Mouse (Mus musculus) intestine, embryonic 15.5 days (tissue): ENCODE data around the gene Nectin1. TPM values are rescaled to one million over a fixed set of nuclear protein-coding genes. Genes with fewer than 3 reads are reported as not detected.

Source experiments
- ATAC-seq: fragments of 200-750 bp; cut with Nextera tagmentation; 2 replicates; pipeline ENCODE4 v1.8.0; 2017; ENCODE audit warnings: moderate TSS enrichment, moderate library complexity
- H3K27ac ChIP-seq: fragments of 300-500 bp; sonication (generic); 2 replicates; pipeline ENCODE4 v1.5.1; 2015; ENCODE audit warnings: mild to moderate bottlenecking, inconsistent platforms
- H3K27me3 ChIP-seq: fragments of 300-500 bp; sonication (generic); replicated peaks from 2 replicates; pipeline ENCODE4 v1.6.1; 2015; ENCODE audit warnings: inconsistent platforms
- H3K36me3 ChIP-seq: fragments of 300-500 bp; sonication (generic); 2 replicates; pipeline ENCODE4 v1.6.1; 2015; ENCODE audit warnings: inconsistent platforms
- H3K4me1 ChIP-seq: fragments of 300-500 bp; sonication (generic); replicated peaks from 2 replicates; pipeline ENCODE4 v1.6.1; 2015; ENCODE audit warnings: inconsistent platforms
- H3K4me2 ChIP-seq: fragments of 300-500 bp; sonication (generic); replicated peaks from 2 replicates; pipeline ENCODE4 v1.6.1; 2015; ENCODE audit warnings: mild to moderate bottlenecking, inconsistent platforms
- H3K4me3 ChIP-seq: fragments of 300-500 bp; sonication (generic); replicated peaks from 2 replicates; pipeline ENCODE4 v1.5.1; 2015; ENCODE audit warnings: inconsistent platforms
- H3K9ac ChIP-seq: fragments of 300-500 bp; sonication (generic); 2 replicates; pipeline ENCODE4 v1.6.1; 2015; ENCODE audit warnings: inconsistent platforms
- H3K9me3 ChIP-seq: fragments of 300-500 bp; sonication (generic); 2 replicates; pipeline ENCODE4 v1.6.1; 2016; ENCODE audit warnings: inconsistent platforms
- WGBS: fragments of 180-500 bp; shearing (Covaris S2); methylation state at CpG from one replicate; pipeline ENCODE4 v1.1.7; 2015; 5-methylcytosine and 5-hydroxymethylcytosine counted together
- polyA plus RNA-seq: library from polyadenylated mRNA; unstranded; fragments of >200 nt; fragmentation: Nextera tagmentation; extraction: Ambion mirVana; gene quantifications from 2 replicates; pipeline ENCODE4 v1.2.1, GENCODE M21; 2015

Nectin1 gene
- polyA plus RNA-seq, 1 experiment from 2014 or later = 4.1 TPM

DNA sequence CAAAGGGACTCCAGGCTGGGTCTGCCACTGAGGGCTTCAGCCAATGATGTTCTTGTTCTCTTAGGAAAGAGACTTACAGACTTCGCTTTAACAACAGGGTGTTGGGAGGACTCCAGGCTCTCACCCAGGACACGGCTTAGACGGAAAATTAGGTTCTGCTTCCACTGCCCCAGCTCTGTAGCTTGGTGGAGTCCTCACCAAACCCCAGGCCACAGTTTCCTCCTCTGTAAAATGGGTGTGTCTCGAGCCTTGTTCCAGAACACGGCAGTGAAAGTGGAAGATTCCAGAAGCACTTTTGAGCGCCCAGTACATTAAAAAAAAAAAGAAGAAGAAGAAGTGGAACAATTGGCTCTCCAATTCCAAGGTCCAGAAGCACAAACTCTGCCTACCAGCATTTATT is 28.7 kb downstream of the Nectin1 start:
- WGBS = 83% methylated on average over 6 of the region's 6 CpGs
- Histone ChIP-seq H3K4me1 (peaks cover 16% of the 10 kb centered on the region), H3K36me3 (no peaks in the 10 kb centered on the region), H3K4me2 (no peak overlapping the region), H3K27me3 (no peaks in the 10 kb centered on the region), H3K27ac (no peak overlapping the region), H3K4me3 (no peak overlapping the region), H3K9me3 (no peaks in the 10 kb centered on the region), H3K9ac (no peak overlapping the region)
- no peak for ATAC-seq

DNA sequence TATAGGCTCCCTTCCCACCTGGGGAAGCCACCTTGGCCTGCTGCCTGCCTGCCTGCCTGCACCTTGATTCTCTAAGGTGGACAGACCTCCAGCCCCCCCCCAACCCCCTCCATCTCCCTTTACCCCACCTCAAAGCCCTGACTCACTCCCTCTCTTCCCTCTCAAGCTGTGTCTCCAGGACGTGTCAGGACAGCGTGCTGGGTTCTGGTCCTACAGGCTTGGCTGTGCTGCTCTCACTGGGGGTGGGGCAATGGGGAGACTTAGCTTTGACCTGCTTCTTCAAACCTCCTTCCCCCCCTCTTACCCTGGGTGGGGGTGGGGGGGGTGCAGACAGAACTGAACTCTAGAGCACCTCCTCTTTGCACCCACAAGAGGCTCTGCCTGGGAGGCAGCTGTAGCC is 29.7 kb downstream of the Nectin1 start:
- no peak for ATAC-seq
- 84% methylated on average over 2 of the region's 2 CpGs for WGBS
- no peak overlapping the region for H3K9ac ChIP-seq
- H3K4me1 ChIP-seq = peaks cover 21% of the 10 kb centered on the region
- H3K36me3 ChIP-seq = no peaks in the 10 kb centered on the region
- H3K4me2 ChIP-seq = no peak overlapping the region
- no peaks in the 10 kb centered on the region for H3K9me3 ChIP-seq
- H3K27me3 ChIP-seq = no peaks in the 10 kb centered on the region
- no peak overlapping the region for H3K27ac ChIP-seq
- no peak overlapping the region for H3K4me3 ChIP-seq

DNA sequence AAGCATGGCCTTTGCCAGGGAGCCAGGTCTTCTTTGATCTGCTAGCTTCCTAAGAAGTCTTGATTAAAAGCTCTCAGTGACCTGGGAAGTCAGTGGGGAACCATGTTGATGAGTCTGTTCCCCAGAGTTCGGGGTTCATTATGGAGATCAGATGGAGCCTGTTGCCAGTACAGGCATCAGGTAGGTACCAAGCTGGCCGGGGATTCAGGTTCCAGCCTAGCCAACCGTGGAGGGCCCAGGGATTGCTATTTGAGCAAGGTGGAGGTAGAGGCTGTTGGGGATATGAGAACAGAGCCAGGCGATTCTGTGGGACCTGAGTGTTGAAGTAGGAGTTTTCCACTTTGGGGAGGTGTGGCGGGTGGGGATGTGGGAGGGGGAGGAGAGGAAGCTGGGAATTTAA is 30.6 kb downstream of the Nectin1 start:
- H3K4me2 ChIP-seq = no peak overlapping the region
- WGBS = 78% methylated on average over 5 of the region's 5 CpGs

DNA sequence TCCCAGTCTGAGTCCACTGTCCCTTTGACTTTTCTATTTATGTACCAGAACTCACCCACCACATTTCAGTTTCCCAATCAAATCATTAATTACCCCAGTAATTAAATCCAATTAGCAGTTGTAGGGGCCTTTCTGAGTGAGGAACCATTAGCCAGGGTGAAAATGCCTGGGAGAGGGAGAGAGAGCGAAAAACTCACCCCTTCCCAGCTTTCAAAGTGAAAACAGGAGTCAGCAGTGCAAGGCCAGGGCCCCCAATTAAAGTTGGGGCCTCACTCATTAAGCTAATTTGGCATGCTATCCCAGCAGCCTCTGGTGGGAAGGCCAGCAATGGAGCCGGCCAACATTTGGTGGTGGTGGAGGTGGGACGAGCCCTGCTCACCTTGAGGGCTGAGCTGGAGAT is 32.4 kb downstream of the Nectin1 start:
- Histone ChIP-seq H3K36me3 (no peaks in the 10 kb centered on the region), H3K27me3 (no peaks in the 10 kb centered on the region), H3K27ac (no peak overlapping the region), H3K9me3 (no peaks in the 10 kb centered on the region), H3K4me3 (no peak overlapping the region), H3K4me2 (no peak overlapping the region), H3K4me1 (peaks cover 18% of the 10 kb centered on the region), H3K9ac (no peak overlapping the region)
- 82% methylated on average over 3 of the region's 3 CpGs for WGBS
- ATAC-seq = no peak

More for the DNA sequence above, 30.6 kb downstream of the Nectin1 start:
- Histone ChIP-seq H3K9ac (no peak overlapping the region), H3K27me3 (no peaks in the 10 kb centered on the region), H3K4me1 (peaks cover 21% of the 10 kb centered on the region), H3K9me3 (no peaks in the 10 kb centered on the region), H3K27ac (no peak overlapping the region), H3K36me3 (no peaks in the 10 kb centered on the region), H3K4me3 (no peak overlapping the region)
- no peak for ATAC-seq

DNA sequence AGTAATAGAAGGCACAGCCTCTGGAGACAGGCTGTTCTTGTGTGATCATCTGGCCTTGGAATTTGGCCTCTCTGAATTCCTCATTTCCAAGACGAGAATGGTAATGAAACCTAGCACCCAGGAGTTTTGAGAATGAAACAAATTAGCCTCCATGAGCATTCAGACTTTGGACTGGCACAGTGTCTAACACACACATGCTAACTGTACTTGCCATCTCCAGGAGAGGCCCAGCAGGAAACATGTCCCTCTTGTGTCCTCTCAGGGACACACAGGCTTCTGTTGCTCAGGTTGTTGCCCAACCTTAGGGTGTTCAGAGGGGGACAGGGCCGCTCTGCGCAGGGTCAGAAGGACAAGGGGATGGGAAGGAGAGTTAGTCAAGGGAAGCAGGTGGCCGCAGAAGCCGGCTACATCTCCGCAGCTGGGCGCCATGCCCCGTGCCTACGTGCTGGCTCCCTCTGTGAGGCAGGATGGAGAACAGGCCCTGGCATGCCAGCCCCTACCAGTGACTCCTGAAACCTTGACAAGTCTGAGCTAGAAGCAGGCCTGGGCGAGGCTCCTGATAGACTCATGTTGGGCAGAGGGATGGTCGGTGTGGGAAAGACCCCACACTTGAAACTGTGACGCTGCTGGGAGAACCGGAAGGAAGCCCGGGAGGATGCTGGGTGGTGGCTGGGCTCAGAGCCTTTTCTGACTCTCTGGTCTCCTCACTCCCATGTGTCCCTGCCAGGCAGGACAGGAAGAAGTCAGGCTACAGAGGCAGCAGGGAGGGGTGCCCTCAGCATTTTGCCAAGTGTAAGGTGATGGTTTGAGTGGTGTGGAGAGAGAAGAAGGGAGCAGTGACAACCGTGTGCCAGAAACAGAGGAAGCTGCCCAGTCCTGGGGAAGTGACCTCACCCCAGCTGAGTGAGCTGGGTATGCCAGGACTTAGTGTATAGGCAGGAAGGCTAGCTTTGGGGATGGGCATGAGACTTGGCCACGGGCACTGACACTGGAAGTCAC is 33.9 kb downstream of the Nectin1 start:
- H3K4me1 ChIP-seq = peaks cover 12% of the 10 kb centered on the region
- H3K4me2 ChIP-seq = no peak overlapping the region
- peak; percentile 59 for ATAC-seq
- H3K9me3 ChIP-seq = no peaks in the 10 kb centered on the region
- H3K36me3 ChIP-seq = no peaks in the 10 kb centered on the region
- no peak overlapping the region for H3K9ac ChIP-seq
- 77% methylated on average over 16 of the region's 16 CpGs for WGBS
- H3K27ac ChIP-seq = no peak overlapping the region
- no peaks in the 10 kb centered on the region for H3K27me3 ChIP-seq
- H3K4me3 ChIP-seq = no peak overlapping the region

DNA sequence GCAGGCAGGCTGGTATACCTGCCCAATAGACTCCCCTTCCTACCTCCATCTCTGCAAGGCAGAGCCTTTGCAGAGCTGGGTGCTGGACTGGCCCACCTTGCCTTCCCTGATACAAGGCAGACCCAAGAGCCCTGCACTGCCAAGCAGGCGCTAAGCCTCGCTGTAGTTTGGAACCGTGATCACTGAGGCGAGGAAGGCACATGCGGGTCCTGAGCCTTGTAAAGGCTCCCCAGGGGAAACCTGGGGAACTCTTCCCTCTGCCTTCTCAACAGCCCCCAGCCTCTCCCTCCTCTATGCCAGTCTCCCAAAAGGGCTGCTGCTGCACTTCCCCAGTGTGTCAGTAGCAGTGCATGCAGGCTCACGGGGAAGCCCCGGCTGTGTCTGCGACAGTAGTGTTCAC is 37.1 kb downstream of the Nectin1 start:
- Histone ChIP-seq H3K9me3 (no peaks in the 10 kb centered on the region), H3K4me1 (peaks cover 23% of the 10 kb centered on the region), H3K36me3 (no peaks in the 10 kb centered on the region), H3K27me3 (no peaks in the 10 kb centered on the region), H3K4me2 (no peak overlapping the region), H3K9ac (no peak overlapping the region), H3K27ac (no peak overlapping the region), H3K4me3 (no peak overlapping the region)
- 52% methylated on average over 8 of the region's 8 CpGs for WGBS
- ATAC-seq = no peak

DNA sequence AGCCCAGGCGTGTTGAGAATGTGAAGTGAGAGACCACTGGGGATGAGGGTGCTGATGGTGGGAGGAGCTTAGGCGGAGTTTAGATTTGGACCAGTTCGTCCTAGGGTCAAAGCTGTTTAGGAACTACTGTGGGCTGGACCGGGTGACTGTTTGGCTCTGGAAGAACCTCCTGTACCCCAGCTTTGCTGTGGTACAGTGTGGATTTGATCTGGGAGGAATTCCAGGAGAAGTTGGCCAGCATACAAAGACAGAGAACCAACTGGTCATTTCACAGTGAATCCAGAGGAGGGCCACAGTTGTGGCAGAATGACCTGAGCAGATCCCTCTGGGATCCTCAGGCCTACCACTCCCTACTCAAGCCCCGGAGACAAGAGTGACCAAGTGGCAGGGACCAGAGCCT is 38.6 kb downstream of the Nectin1 start:
- Histone ChIP-seq H3K27ac (no peak overlapping the region), H3K9me3 (no peaks in the 10 kb centered on the region), H3K4me3 (no peak overlapping the region), H3K9ac (no peak overlapping the region), H3K4me2 (no peak overlapping the region), H3K36me3 (no peaks in the 10 kb centered on the region), H3K4me1 (peaks cover 17% of the 10 kb centered on the region), H3K27me3 (no peaks in the 10 kb centered on the region)
- WGBS = 58% methylated on average over 5 of the region's 5 CpGs
- no peak for ATAC-seq

DNA sequence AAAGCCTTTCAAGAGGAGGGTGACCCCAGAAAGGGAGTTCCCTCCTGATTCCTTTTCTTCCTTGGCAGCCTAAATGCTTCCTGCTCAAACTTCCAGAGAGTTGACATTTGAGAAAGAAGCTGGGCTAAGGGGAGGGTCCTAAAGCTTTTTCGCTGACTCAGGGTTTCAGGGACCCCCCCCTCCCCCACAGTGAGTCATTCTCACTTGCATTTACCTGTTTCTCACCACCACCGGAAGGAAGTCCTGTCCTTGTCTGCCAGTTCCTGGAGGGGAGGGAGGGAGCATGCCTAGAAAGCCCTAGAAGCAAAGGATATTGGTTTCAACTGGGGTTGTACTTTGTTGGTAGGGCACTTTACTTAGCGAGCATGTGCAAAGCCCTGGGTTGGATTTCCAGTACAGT is 40.2 kb downstream of the Nectin1 start:
- no peaks in the 10 kb centered on the region for H3K27me3 ChIP-seq
- H3K4me2 ChIP-seq = no peak overlapping the region
- H3K4me3 ChIP-seq = no peak overlapping the region
- 41% methylated on average over 3 of the region's 3 CpGs for WGBS
- no peak for ATAC-seq
- peaks cover 15% of the 10 kb centered on the region for H3K4me1 ChIP-seq
- no peak overlapping the region for H3K9ac ChIP-seq
- no peaks in the 10 kb centered on the region for H3K9me3 ChIP-seq
- no peaks in the 10 kb centered on the region for H3K36me3 ChIP-seq
- H3K27ac ChIP-seq = no peak overlapping the region

DNA sequence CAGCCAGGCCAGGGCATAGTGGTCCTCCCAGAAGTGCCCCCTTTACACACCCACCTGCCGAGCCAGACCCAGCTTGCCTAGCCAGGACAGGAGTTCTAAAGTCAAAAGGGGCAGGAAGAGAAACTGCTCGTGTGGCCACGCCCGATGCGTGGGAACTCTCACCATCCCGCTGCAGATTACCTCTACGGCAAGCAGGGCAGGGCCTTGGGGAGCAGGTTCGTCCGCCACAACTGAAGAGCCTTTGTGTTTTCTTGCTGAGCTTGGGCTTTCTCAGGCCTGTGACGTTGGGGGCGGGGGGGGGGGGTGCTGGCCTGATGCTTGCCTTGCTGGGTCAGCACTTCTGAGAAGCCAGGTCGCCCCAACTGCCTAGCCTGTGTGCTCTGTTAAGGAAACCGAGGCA is 41.1 kb downstream of the Nectin1 start:
- no peak overlapping the region for H3K4me2 ChIP-seq
- no peaks in the 10 kb centered on the region for H3K27me3 ChIP-seq
- H3K4me1 ChIP-seq = peaks cover 15% of the 10 kb centered on the region
- 47% methylated on average over 13 of the region's 13 CpGs for WGBS
- ATAC-seq = peak; percentile 47
- H3K36me3 ChIP-seq = no peaks in the 10 kb centered on the region
- H3K4me3 ChIP-seq = no peak overlapping the region
- no peaks in the 10 kb centered on the region for H3K9me3 ChIP-seq
- no peak overlapping the region for H3K9ac ChIP-seq
- H3K27ac ChIP-seq = no peak overlapping the region

DNA sequence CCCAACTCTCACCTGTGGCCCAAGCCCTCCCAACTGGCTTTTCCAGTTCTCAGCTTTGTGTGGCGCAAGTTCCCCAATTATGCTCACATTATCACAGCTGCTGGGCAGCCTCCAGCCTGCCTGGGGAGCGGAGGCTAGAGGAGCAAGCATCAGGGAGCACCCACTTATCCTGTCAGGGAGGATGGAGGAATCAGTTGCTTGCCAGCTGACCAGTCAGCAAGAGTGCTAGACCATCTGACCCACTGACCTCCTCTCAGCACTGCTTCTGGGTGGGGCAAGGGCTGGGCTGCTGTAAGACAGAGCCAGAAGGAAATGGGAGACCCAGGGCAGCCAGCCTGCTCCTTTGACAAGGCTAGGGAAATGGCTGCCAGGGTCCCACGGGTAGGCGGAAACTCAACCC is 43.8 kb downstream of the Nectin1 start:
- Histone ChIP-seq H3K27ac (no peak overlapping the region), H3K9ac (no peak overlapping the region), H3K4me1 (peaks cover 15% of the 10 kb centered on the region), H3K27me3 (no peaks in the 10 kb centered on the region), H3K4me2 (no peak overlapping the region), H3K36me3 (no peaks in the 10 kb centered on the region), H3K4me3 (no peak overlapping the region), H3K9me3 (no peaks in the 10 kb centered on the region)
- WGBS = 50% methylated on average over 4 of the region's 4 CpGs
- ATAC-seq = peak; percentile 57

DNA sequence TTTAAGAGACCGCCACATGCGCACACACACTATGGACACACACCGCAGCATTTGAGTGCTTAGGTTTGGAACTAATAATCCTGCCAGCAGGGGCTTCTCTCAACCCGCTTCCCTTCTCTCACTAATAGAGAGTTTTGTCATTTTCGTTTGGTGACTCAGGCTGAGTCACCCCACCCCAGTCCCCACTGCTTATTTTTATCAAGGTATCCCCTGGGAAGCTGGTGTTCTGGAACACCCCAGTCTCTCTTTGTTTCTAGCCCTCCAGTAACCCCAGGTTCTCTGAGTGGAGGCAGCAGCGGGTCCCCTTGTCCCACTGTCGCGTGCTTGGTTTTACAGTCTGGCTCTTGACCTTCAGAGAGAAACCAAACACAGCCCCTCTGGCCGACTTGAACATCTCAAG is 48.9 kb downstream of the Nectin1 start:
- Histone ChIP-seq H3K27ac (no peak overlapping the region), H3K9me3 (no peaks in the 10 kb centered on the region), H3K4me1 (peaks cover 3% of the 10 kb centered on the region), H3K4me2 (no peak overlapping the region), H3K36me3 (no peaks in the 10 kb centered on the region), H3K4me3 (no peak overlapping the region), H3K27me3 (no peaks in the 10 kb centered on the region), H3K9ac (no peak overlapping the region)
- ATAC-seq = no peak
- WGBS = 88% methylated on average over 9 of the region's 9 CpGs

DNA sequence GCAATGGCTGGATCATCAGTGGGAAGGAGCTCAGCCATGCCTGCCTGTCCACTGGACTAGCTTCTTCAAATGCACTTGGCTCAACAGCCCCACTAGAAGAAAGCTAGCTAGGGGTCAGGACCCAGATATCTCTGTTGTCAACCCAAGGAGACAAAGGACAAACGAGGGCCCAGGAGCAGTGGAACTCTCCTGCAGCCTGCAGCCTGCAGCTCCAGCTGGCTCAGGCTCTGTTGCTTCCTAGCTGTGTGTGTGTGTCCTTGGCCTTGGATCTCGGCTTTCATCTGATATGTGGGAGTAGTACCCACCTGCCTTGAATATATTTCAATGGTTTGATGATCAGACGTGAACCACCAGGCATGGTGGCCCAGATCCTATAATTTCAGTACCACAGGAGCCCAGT is 49.6 kb downstream of the Nectin1 start:
- Histone ChIP-seq H3K36me3 (no peaks in the 10 kb centered on the region), H3K4me3 (no peak overlapping the region), H3K27ac (no peak overlapping the region), H3K4me1 (no peaks in the 10 kb centered on the region), H3K9me3 (no peaks in the 10 kb centered on the region), H3K27me3 (no peaks in the 10 kb centered on the region), H3K9ac (no peak overlapping the region), H3K4me2 (no peak overlapping the region)
- no peak for ATAC-seq
- 61% methylated on average over 3 of the region's 3 CpGs for WGBS

DNA sequence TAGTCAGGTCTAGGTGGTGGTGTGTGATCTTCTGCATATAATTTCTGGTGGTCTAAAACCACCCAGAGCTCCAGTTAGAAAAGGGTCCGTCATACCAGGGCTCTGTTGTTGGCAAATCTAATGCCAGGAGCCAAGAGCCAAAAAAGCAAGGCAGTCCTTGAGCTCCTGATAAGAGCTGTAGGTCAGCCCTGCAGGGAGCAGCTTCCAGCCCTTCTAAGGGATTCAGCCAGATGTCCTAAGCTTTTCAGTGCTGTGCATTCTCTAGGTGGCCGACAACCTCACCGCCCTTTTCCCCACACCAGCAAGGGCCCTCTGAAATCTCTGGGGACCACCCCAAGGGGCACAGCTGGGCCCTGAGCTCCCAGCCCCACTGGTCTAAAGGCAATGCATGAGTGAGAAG is 52.2 kb downstream of the Nectin1 start:
- no peaks in the 10 kb centered on the region for H3K9me3 ChIP-seq
- no peaks in the 10 kb centered on the region for H3K4me1 ChIP-seq
- no peak overlapping the region for H3K9ac ChIP-seq

More for the DNA sequence above, 52.2 kb downstream of the Nectin1 start:
- WGBS = 89% methylated on average over 3 of the region's 3 CpGs
- ATAC-seq = no peak
- Histone ChIP-seq H3K36me3 (no peaks in the 10 kb centered on the region), H3K27me3 (no peaks in the 10 kb centered on the region), H3K4me3 (no peak overlapping the region), H3K4me2 (no peak overlapping the region), H3K27ac (no peak overlapping the region)
